Mouse (Mus musculus) activated CD4-positive, CD25-positive, alpha-beta regulatory T cell (primary cell): ENCODE results near the gene Gm6217. TPM values are rescaled to one million over a fixed set of nuclear protein-coding genes. Genes with fewer than 3 reads are reported as not detected.

ENCODE experiments used
- polyA plus RNA-seq, 2 experiments: library from polyadenylated mRNA; unstranded; fragments of 100-300 nt; shearing (Covaris generic); gene quantifications; one replicate each; pipeline ENCODE4 v1.2.1; 2017

Gm6217 gene
- not detected for polyA plus RNA-seq

DNA sequence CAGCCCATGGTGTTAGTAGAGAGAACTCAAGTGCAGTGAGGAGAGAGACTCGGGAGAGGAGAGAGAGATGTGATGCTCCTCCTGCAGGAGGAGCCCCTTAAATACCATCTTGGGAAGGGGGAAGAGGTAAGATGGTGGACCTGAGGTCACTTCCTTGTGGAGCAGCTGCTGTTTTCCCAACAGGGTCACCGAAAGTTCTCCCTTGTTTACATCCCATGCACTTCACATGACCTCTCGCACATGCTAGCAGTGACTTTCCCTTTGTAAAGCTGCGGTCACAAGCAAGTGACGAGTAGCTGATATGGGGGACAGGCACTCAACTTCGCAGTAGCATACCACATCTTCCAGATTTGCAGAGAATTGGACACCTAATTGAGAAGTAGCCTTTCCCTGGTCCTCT lies at the start of gene Gm6217:
Gm6217 (minus strand) TSS at position 74 of the 400 bp plus-strand sequence.

DNA sequence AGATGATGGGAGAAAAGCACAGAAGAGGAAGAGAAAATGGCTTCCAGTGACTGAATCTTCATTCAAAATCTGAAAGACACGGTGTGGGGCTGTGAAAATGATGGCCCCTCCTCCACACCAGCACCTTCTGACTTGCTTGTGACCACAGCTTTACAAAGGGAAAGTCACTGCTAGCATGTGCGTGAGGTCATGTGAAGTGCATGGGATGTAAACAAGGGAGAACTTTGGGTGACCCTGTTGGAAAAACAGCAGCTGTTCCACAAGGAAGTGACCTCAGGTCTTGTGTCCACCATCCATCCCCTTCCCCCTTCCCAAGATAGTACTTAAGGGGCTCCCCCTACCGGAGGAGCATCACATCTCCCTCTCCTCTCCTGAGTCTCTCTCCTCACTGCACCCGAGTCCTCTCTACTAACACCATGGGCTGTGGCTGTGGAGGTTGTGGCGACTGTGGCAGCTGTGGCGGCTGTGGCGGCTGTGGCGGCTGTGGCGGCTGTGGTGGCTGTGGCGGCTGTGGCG lies 28.7 kb upstream of the Gm6217 start, which contains the start of gene Gm47955:
Gm47955 (plus strand) TSS at position 417 of the 516 bp plus-strand sequence.

DNA sequence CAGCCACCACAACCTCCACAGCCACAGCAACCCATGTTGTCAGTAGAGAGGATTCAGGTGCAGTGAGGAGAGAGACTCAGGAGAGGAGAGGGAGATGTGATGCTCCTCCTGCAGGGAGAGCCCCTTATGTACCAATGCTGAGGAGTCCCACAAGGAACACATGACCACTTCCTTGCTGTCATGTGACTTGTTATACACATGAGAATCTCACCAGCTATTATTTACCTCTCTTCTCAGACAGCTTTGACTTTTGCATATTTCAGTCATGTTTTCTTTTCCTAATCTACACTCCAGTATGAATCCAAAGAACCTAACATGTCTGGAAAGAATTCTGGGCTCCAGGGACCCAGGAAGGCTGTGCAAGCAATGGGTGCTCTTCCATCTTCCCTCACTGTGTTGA lies 24.7 kb upstream of the Gm6217 start, which contains the start of gene Gm7544:
Gm7544 (minus strand) TSS at position 101 of the 400 bp plus-strand sequence.

DNA sequence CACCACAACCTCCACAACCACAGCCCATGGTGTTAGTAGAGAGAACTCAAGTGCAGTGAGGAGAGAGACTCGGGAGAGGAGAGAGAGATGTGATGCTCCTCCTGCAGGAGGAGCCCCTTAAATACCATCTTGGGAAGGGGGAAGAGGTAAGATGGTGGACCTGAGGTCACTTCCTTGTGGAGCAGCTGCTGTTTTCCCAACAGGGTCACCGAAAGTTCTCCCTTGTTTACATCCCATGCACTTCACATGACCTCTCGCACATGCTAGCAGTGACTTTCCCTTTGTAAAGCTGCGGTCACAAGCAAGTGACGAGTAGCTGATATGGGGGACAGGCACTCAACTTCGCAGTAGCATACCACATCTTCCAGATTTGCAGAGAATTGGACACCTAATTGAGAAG lies 12.1 kb upstream of the Gm6217 start, which contains the start of gene A030003K21Rik:
A030003K21Rik (minus strand) TSS at position 94 of the 400 bp plus-strand sequence.

DNA sequence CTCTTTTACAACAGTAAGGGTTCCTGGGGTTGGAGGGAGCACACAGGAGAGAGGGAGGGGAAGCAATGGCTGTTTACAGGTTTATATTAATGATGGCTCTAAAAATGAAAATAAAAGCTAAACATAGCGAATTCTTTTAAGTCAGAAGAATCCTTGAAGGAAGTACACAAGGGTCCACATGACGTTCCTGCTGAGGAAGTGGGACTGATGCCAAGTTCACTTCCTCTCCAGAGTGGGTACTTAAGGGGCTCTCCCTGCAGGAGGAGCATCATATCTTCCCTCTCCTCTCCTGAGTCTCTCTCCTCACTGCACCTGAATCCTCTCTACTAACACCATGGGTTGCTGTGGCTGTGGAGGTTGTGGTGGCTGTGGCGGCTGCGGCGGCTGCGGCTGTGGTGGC lies 6.5 kb downstream of the Gm6217 start, which contains the start of gene A030014E15Rik:
A030014E15Rik (plus strand) TSS at position 268 of the 400 bp plus-strand sequence.

DNA sequence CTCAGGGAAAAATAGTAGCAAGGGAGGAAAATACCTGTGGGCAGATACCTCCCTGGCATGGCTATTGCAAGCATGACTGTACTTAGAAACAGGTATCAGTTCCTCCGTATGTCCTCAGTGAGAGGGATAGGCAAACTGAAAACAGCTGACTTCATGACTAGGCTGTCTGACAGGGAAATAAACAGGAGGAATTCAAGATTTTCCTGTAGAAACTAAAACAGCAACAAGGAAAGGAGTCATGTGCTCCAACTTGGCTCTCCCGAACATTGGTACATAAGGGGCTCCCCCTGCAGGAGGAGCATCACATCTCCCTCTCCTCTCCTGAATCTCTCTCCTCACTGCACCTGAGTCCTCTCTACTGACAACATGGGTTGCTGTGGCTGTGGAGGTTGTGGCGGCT lies 18.2 kb downstream of the Gm6217 start, which contains the start of gene A030005L19Rik:
A030005L19Rik (plus strand) TSS at position 301 of the 400 bp plus-strand sequence.

Other genes with a start within 250 kb of the Gm6217 start
- gene Mff, start 206.5 kb downstream of the Gm6217 start, polyA plus RNA-seq = 100 to 1,000 TPM; 180 to 260 TPM
- under 1 TPM; 0.42 to 0.57 TPM for gene Tm4sf20, start 162.9 kb downstream of the Gm6217 start, polyA plus RNA-seq
- gene Gm47791, start 160.2 kb downstream of the Gm6217 start, polyA plus RNA-seq = not detected
- gene Agfg1, start 91.9 kb downstream of the Gm6217 start, polyA plus RNA-seq = 100 to 1,000 TPM; 180 to 282 TPM
- 1 to 10 TPM in 1 of 2 experiments, under 1 TPM in 1; 0.66 to 1.1 TPM for gene A030005L19Rik, start 18.1 kb downstream of the Gm6217 start, polyA plus RNA-seq
- not detected for gene A030014E15Rik, start 6.5 kb downstream of the Gm6217 start, polyA plus RNA-seq
- under 1 TPM in 1 of 2 experiments, not detected in 1; 0.21 TPM for gene A030003K21Rik, start 12.0 kb upstream of the Gm6217 start, polyA plus RNA-seq
- under 1 TPM in 1 of 2 experiments, not detected in 1; 0.21 TPM for gene Gm7544, start 24.6 kb upstream of the Gm6217 start, polyA plus RNA-seq
- not detected for gene Gm47955, start 28.9 kb upstream of the Gm6217 start, polyA plus RNA-seq
- gene Gm47959, start 69.1 kb upstream of the Gm6217 start, polyA plus RNA-seq = under 1 TPM in 1 of 2 experiments, not detected in 1; 0.25 TPM
- gene Slc19a3, start 107.0 kb upstream of the Gm6217 start, polyA plus RNA-seq = not detected
- under 1 TPM in 1 of 2 experiments, not detected in 1; 0.25 TPM for gene Krtap28-10, start 111.1 kb upstream of the Gm6217 start, polyA plus RNA-seq
- not detected for gene Gm47969, start 113.5 kb upstream of the Gm6217 start, polyA plus RNA-seq
- not detected for gene A030005K14Rik, start 128.0 kb upstream of the Gm6217 start, polyA plus RNA-seq
- gene Krtap28-13, start 129.5 kb upstream of the Gm6217 start, polyA plus RNA-seq = not detected
- 1 to 10 TPM in 1 of 2 experiments, not detected in 1; 1.8 TPM for gene Ccl20, start 185.4 kb upstream of the Gm6217 start, polyA plus RNA-seq
- not detected for gene Daw1, start 228.4 kb upstream of the Gm6217 start, polyA plus RNA-seq